Mouse (Mus musculus) cerebellum, adult 2 months (tissue): ENCODE measurements around the gene C2cd2l. TPM values are rescaled to one million over a fixed set of nuclear protein-coding genes. Genes with fewer than 3 reads are reported as not detected.

Source experiments
- DNase-seq, 2 experiments: peaks; one replicate each; pipeline ENCODE4 v3.0.0; 2021
- H3K27ac ChIP-seq: fragments of 200-500 bp; 2 replicates; pipeline ENCODE4 v1.5.1; 2012; ENCODE audit warnings: low read length, control low read depth, inconsistent platforms; ENCODE audit not compliant: insufficient read depth
- H3K27me3 ChIP-seq: fragments of 200-500 bp; 2 replicates; pipeline ENCODE4 v1.6.1; 2012; ENCODE audit warnings: inconsistent platforms, mild to moderate bottlenecking, low read length, moderate library complexity; ENCODE audit not compliant: control insufficient read depth, insufficient read depth
- H3K4me1 ChIP-seq: fragments of 200-500 bp; 2 replicates; pipeline ENCODE4 v1.6.1; 2011; ENCODE audit warnings: low read length; ENCODE audit not compliant: control insufficient read depth, insufficient read depth
- H3K4me3 ChIP-seq: fragments of 200-500 bp; replicated peaks from 2 replicates; pipeline ENCODE3; 2011; ENCODE audit warnings: mild to moderate bottlenecking, low read depth, low read length, control low read depth; ENCODE audit not compliant: insufficient read depth
- CTCF ChIP-seq: fragments of 200-500 bp; IDR thresholded peaks from 2 replicates; pipeline ENCODE4 v1.5.1; 2011; ENCODE audit warnings: low read depth, mild to moderate bottlenecking, control low read depth, low read length, moderate library complexity, borderline replicate concordance; ENCODE audit not compliant: insufficient read depth
- POLR2A ChIP-seq: fragments of 200-500 bp; IDR thresholded peaks from 2 replicates; pipeline ENCODE4 v1.6.1; 2011; ENCODE audit warnings: low read length, control low read depth, borderline replicate concordance; ENCODE audit not compliant: insufficient read depth
- WGBS: fragments of 180-500 bp; shearing (Covaris S2); methylation state at CpG from one replicate; pipeline ENCODE4 v1.1.7; 2018; 5-methylcytosine and 5-hydroxymethylcytosine counted together
- polyA plus RNA-seq: library from polyadenylated mRNA; depleted of rRNA; stranded (reverse); fragments of >200 nt; gene quantifications from 2 replicates; pipeline ENCODE4 v1.2.3, GENCODE M21; 2012

C2cd2l gene
- polyA plus RNA-seq, 1 experiment = 113 TPM

- Histone ChIP-seq H3K4me1 (peaks cover 7% of the 10 kb centered on the region; the same call in 1 of the 2 replicates), H3K4me3 (peak within 1 kb of the TSS; percentile 79), H3K27ac (peak within 1 kb of the TSS; percentile 72), H3K27me3 (no peaks in the 10 kb centered on the region)
- under 1% methylated on average over 91 of the region's 91 CpGs for WGBS
- TF ChIP-seq CTCF (peak; percentile 27; the same call in 1 of the 2 replicates), POLR2A (peak; percentile 100)
- peak; percentile 98 to 100 for DNase-seq
These were observed 14.6 kb upstream of the C2cd2l start, which contains the start of gene H2afx for GRCm38 (mm10) chr9:44334396-44335330. Gene H2afx, plus strand, starts transcription at chr9:44334694.

GRCm38 (mm10) chr9:44332918-44333638 lies 13.0 kb upstream of the C2cd2l start:
- TF ChIP-seq CTCF (no peak), POLR2A (no peak)
- Histone ChIP-seq H3K4me3 (no peak overlapping the region), H3K27me3 (no peaks in the 10 kb centered on the region), H3K27ac (no peak overlapping the region), H3K4me1 (peaks cover 7% of the 10 kb centered on the region; the same call in 1 of the 2 replicates)
- DNase-seq = no peak
- 81% methylated on average over 13 of the region's 13 CpGs for WGBS

GRCm38 (mm10) chr9:44330736-44331135 lies 10.7 kb upstream of the C2cd2l start:
- 89% methylated on average over 6 of the region's 6 CpGs for WGBS
- no peak for TF ChIP-seq CTCF
- no peak for TF ChIP-seq POLR2A
- Histone ChIP-seq H3K27me3 (no peaks in the 10 kb centered on the region), H3K4me3 (no peak overlapping the region), H3K4me1 (0 out of 2 replicates have a peak, but pooled peaks cover 3% of the 10 kb centered on the region), H3K27ac (no peak overlapping the region)
- no peak for DNase-seq

GRCm38 (mm10) chr9:44327926-44328325 lies 7.8 kb upstream of the C2cd2l start:
- H3K27ac ChIP-seq = no peak overlapping the region
- H3K4me1 ChIP-seq = 0 out of 2 replicates have a peak, but pooled peaks cover 3% of the 10 kb centered on the region
- H3K27me3 ChIP-seq = no peaks in the 10 kb centered on the region
- DNase-seq = no peak
- no peak overlapping the region for H3K4me3 ChIP-seq
- WGBS = 55% methylated on average over 5 of the region's 5 CpGs
- no peak for TF ChIP-seq CTCF
- no peak for TF ChIP-seq POLR2A

- H3K4me1 ChIP-seq = 0 out of 2 replicates have a peak, but pooled peaks cover 3% of the 10 kb centered on the region
- TF ChIP-seq CTCF (no peak), POLR2A (no peak)
These were observed 7.1 kb upstream of the C2cd2l start for GRCm38 (mm10) chr9:44327064-44327711.

GRCm38 (mm10) chr9:44326371-44327063 lies 6.4 kb upstream of the C2cd2l start:
- TF ChIP-seq CTCF (no peak), POLR2A (peak; percentile 65; the same call in 1 of the 2 replicates)
- Histone ChIP-seq H3K4me3 (peak overlapping the region; percentile 70), H3K27me3 (no peaks in the 10 kb centered on the region), H3K27ac (peak overlapping the region; percentile 54), H3K4me1 (0 out of 2 replicates have a peak, but pooled peaks cover 3% of the 10 kb centered on the region)
- peak; percentile 86 to 92 for DNase-seq
- under 1% methylated on average over 38 of the region's 38 CpGs for WGBS

More at GRCm38 (mm10) chr9:44327064-44327711, 7.1 kb upstream of the C2cd2l start:
- no peaks in the 10 kb centered on the region for H3K27me3 ChIP-seq
- WGBS = 2% methylated on average over 22 of the region's 22 CpGs
- H3K4me3 ChIP-seq = peak overlapping the region; percentile 70
- peak overlapping the region; percentile 47 for H3K27ac ChIP-seq
- no peak for DNase-seq
